Comparison of ENCODE assay signal across 8 mouse cellular contexts in genomic region chr13:18949029-18949350, GRCm38 (mm10). TPM values are rescaled to one million over a fixed set of nuclear protein-coding genes. Genes with fewer than 3 reads are reported as not detected.
A peak's percentile ranks its signal among the peaks of the same experiment; 100 is the strongest.
DNase-seq lines count a peak whose midpoint lies in the region; ATAC-seq and TF ChIP-seq lines count a peak whose summit lies in the region.

No protein-coding gene starts in this region.

- no peak for TF ChIP-seq CTCF in left cerebral cortex, adult 2 months (IDR thresholded peaks at IDR 0.05)
- no peak for TF ChIP-seq CTCF in olfactory bulb, adult 2 months (IDR thresholded peaks at IDR 0.05; ENCODE audit: insufficient read depth, low read depth, low read length)

- peak overlapping the region; percentile 91 for H3K4me2 ChIP-seq in forebrain, embryonic 12.5 days

- ATAC-seq in forebrain, embryonic 12.5 days (ENCODE audit: low FRiP score): no peak; the same call in 1 of the 2 replicates

- H3K4me3 ChIP-seq in left cerebral cortex, adult 2 months: peak overlapping the region; percentile 96
- H3K4me3 ChIP-seq in forebrain, embryonic 12.5 days (replicated peaks): peak overlapping the region; percentile 75
- peak overlapping the region; percentile 65 for H3K4me3 ChIP-seq in limb, embryonic 10.5 days
- peak overlapping the region; percentile 76 for H3K4me3 ChIP-seq in olfactory bulb, adult 2 months (ENCODE audit: insufficient read depth, low read depth, low read length)

- no peaks in the 10 kb centered on the region for H3K9me3 ChIP-seq in forebrain, embryonic 12.5 days
- H3K9me3 ChIP-seq in limb, embryonic 10.5 days (replicated peaks): no peaks in the 10 kb centered on the region

- no peaks in the 10 kb centered on the region for H3K36me3 ChIP-seq in forebrain, embryonic 12.5 days (replicated peaks)
- no peaks in the 10 kb centered on the region for H3K36me3 ChIP-seq in limb, embryonic 10.5 days

- H3K4me1 ChIP-seq in forebrain, embryonic 12.5 days: peaks cover 19% of the 10 kb centered on the region
- H3K4me1 ChIP-seq in limb, embryonic 10.5 days: peaks cover 17% of the 10 kb centered on the region
- peaks cover 8% of the 10 kb centered on the region for H3K4me1 ChIP-seq in olfactory bulb, adult 2 months (ENCODE audit: control insufficient read depth, insufficient read depth, low read length)

- peak overlapping the region; percentile 96 for H3K27ac ChIP-seq in left cerebral cortex, adult 2 months
- 0 out of 2 replicates have a peak overlapping the region, but pooled peaks have one; percentile 78 for H3K27ac ChIP-seq in forebrain, embryonic 12.5 days
- H3K27ac ChIP-seq in limb, embryonic 10.5 days: no peak overlapping the region
- H3K27ac ChIP-seq in olfactory bulb, adult 2 months (ENCODE audit: insufficient read depth, low read depth, low read length): peak overlapping the region; percentile 85

- peak overlapping the region; percentile 80 for H3K9ac ChIP-seq in forebrain, embryonic 12.5 days

- 8% methylated on average over 5 of the region's 5 CpGs for WGBS in forebrain, embryonic 12.5 days
- 13% methylated on average over 5 of the region's 5 CpGs for WGBS in limb, embryonic 10.5 days
- WGBS in olfactory bulb, adult 2 months: 4% methylated on average over 5 of the region's 5 CpGs

- DNase-seq in left cerebral cortex, adult 2 months (ENCODE audit: extremely low spot score in 1 of 2, low spot score in 2 of 2): no peak
- DNase-seq in left cerebral cortex, adult 9 months (ENCODE audit: low spot score in 2 of 2): no peak
- no peak for DNase-seq in limb, embryonic 10.5 days (ENCODE audit: low spot score)
- DNase-seq in layer of hippocampus, postnatal 14 days (ENCODE audit: low spot score in 2 of 2): no peak
- no peak for DNase-seq in cerebellum, adult 18-20 months
- DNase-seq in layer of hippocampus, postnatal 25 days (ENCODE audit: extremely low spot score in 1 of 2, low spot score in 1 of 2): no peak

- H3K27me3 ChIP-seq in forebrain, embryonic 12.5 days: peaks cover 10% of the 10 kb centered on the region; the same call in 1 of the 2 replicates
- peaks cover 41% of the 10 kb centered on the region for H3K27me3 ChIP-seq in limb, embryonic 10.5 days (ENCODE audit: low read depth, poor library complexity, severe bottlenecking)

- TF ChIP-seq POLR2A in olfactory bulb, adult 2 months (IDR thresholded peaks at IDR 0.05; ENCODE audit: insufficient read depth, low read depth, low read length): no peak

- intact Hi-C loops in left cerebral cortex, adult 2 months (cut with DNase I): loop anchor here (2.0 to 5.0 kb wide), 4 partner anchors 53 to 153 kb away; no protein-coding TSS in a partner anchor

RNA-seq across cellular contexts. Expression of gene Amph, which starts 1.0 kb away (rescaled TPM):
- total RNA-seq in left cerebral cortex, adult 2 months (2021): 100 to 1,000 TPM; 189 to 218 TPM
- polyA plus RNA-seq in forebrain, embryonic 12.5 days (2016; fragmentation: Nextera tagmentation; extraction: Ambion mirVana): 10.8 and 11.7 TPM in 2 replicates
- 0.97 and 1.0 TPM in 2 replicates for polyA plus RNA-seq in limb, embryonic 10.5 days (2016; fragmentation: Nextera tagmentation; extraction: Ambion mirVana)
- polyA plus RNA-seq in olfactory bulb, adult 2 months (2012; ENCODE audit: insufficient read depth, insufficient read length, low replicate concordance, missing spikeins): not detected in 2 replicates
- 100 to 1,000 TPM; 266 to 270 TPM for total RNA-seq in layer of hippocampus, postnatal 14 days (2021)
- 100 to 1,000 TPM; 232 to 251 TPM for total RNA-seq in layer of hippocampus, postnatal 25 days (2021)
